Mouse (Mus musculus): Measurements from ENCODE around the gene Gpr176.

The Gpr176 gene

GRCm38 (mm10) chr2:118372901-118373571 lies at the start of gene Gpr176:
TSS of gene Gpr176 (minus strand) at chr2:118373419.
- DNase-seq, result peak; percentile 51

GRCm38 (mm10) chr2:118422385-118422784 lies 49.2 kb upstream of the Gpr176 start:
- no peak for DNase-seq

- no peak for DNase-seq
Observed at GRCm38 (mm10) chr2:118421951-118422350, 48.7 kb upstream of the Gpr176 start.

GRCm38 (mm10) chr2:118418076-118418475 lies 44.9 kb upstream of the Gpr176 start:
- DNase-seq, result no peak

GRCm38 (mm10) chr2:118415601-118416355 lies 42.6 kb upstream of the Gpr176 start:
- no peak for DNase-seq

- no peak for DNase-seq
Observed at GRCm38 (mm10) chr2:118412821-118413220, 39.6 kb upstream of the Gpr176 start.

- no peak for DNase-seq
Observed at GRCm38 (mm10) chr2:118408336-118408895, 35.2 kb upstream of the Gpr176 start.

- no peak for DNase-seq
Observed at GRCm38 (mm10) chr2:118406811-118407210, 33.6 kb upstream of the Gpr176 start.

- DNase-seq, result no peak
Observed at GRCm38 (mm10) chr2:118405568-118405967, 32.3 kb upstream of the Gpr176 start.

GRCm38 (mm10) chr2:118404336-118404735 lies 31.1 kb upstream of the Gpr176 start:
- DNase-seq, result no peak

- DNase-seq, result no peak
Observed at GRCm38 (mm10) chr2:118401834-118402727, 28.9 kb upstream of the Gpr176 start.

GRCm38 (mm10) chr2:118399751-118400150 lies 26.5 kb upstream of the Gpr176 start:
- no peak for DNase-seq

GRCm38 (mm10) chr2:118391201-118391600 lies 18.0 kb upstream of the Gpr176 start:
- DNase-seq, result no peak

- no peak for DNase-seq
Observed at GRCm38 (mm10) chr2:118390072-118390471, 16.9 kb upstream of the Gpr176 start.

GRCm38 (mm10) chr2:118389569-118389968 lies 16.4 kb upstream of the Gpr176 start:
- DNase-seq, result no peak

- DNase-seq, result peak; percentile 97
Observed at GRCm38 (mm10) chr2:118388341-118389335, 15.4 kb upstream of the Gpr176 start, which contains the start of gene Eif2ak4. TSS of gene Eif2ak4 (plus strand) at chr2:118388618.

- no peak for DNase-seq
Observed at GRCm38 (mm10) chr2:118383387-118383786, 10.2 kb upstream of the Gpr176 start.

- no peak for DNase-seq
Observed at GRCm38 (mm10) chr2:118379756-118380155, 6.5 kb upstream of the Gpr176 start.

- DNase-seq, result no peak
Observed at GRCm38 (mm10) chr2:118375931-118376330, 2.7 kb upstream of the Gpr176 start.

- DNase-seq, result no peak
Observed at GRCm38 (mm10) chr2:118375522-118375921, 2.3 kb upstream of the Gpr176 start.

GRCm38 (mm10) chr2:118373572-118374279 lies 507 bp upstream of the Gpr176 start:
- DNase-seq, result peak; percentile 91
